Mouse (Mus musculus) mouse embryonic stem cell (cell line): ENCODE results near the gene Bmpr1b.

Experiments used
- in situ Hi-C, 2 experiments: fragments of 300-500 bp; cut with MboI; formaldehyde crosslinking; loops; 1 replicate in 1 of 2; 3 replicates in 1 of 2; pipeline ENCODE4 v1.14.3; 2019 to 2020; ENCODE audit warnings: low sequenced_read_pairs in 2 of 2, low pct_unique_long_range_greater_than_20kb in 1 of 2, mixed read lengths in 1 of 2; ENCODE audit not compliant: unreplicated experiment in 1 of 2

Gene Bmpr1b

GRCm38 (mm10) chr3:141804133-141804532 lies 365.1 kb downstream of the Bmpr1b start:
- in situ Hi-C loops = no loop called here

DNA sequence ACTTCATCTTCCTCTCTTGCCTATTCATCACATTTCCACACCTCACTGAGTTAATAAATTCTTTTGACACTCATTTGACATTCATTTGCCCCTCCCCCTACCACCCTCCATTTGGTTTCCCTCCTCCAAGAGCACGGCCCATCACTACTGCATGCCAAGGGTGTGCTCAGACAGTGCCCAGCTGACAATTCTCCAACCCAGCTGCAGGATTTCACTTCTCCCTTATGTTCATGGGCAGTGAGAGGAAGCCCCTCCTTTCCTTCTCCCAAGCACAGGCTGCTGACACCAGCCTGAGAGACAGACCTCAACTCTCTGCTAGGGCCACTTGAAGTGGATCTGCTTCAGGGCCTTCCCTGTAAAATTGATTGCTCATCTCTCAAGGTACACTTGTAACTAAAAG lies 371.4 kb downstream of the Bmpr1b start:
- in situ Hi-C loops = no loop called here

- in situ Hi-C loops = no loop called here
Observed at GRCm38 (mm10) chr3:141797372-141797771, 371.9 kb downstream of the Bmpr1b start.

DNA sequence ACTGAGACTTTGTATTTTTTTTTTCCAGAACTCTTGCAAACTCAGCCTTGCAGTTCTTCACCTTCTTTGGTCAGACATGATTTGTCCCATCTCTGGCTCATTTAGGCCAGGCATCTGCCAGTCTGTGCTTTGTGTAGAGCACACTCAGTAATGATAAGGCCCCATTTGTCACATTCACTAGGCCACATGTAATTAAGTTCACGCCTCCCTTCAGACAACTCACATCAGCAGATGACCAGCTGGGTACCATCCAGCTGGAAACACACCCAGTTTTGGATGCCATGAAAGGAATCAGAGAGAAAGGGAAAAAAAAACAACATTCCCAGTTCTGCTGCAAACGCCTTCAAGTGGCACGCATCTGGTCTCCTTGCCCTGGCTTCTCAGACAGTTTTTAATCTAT lies 374.9 kb downstream of the Bmpr1b start:
- in situ Hi-C loops = no loop called here

- in situ Hi-C loops = no loop called here
Observed at GRCm38 (mm10) chr3:141793755-141794154, 375.5 kb downstream of the Bmpr1b start.

- in situ Hi-C loops = no loop called here
Observed at GRCm38 (mm10) chr3:141792106-141792505, 377.1 kb downstream of the Bmpr1b start.

- in situ Hi-C loops = no loop called here
Observed at GRCm38 (mm10) chr3:141791026-141791780, 378.0 kb downstream of the Bmpr1b start.
